Mouse (Mus musculus) left cerebral cortex, adult 8-10 months (tissue): ENCODE measurements at regions not wholly inside any gene's neighbourhood (a gene's known extent, or its start where the extent isn't known, plus 50 kb on each side); places are given as distances from the start of the nearest gene placed in this dataset.
A peak's percentile ranks its signal among the peaks of the same experiment; 100 is the strongest.
"Not testable (repeated sequence)": the region's sequence is repeated elsewhere in the genome, so short reads cannot be mapped to it uniquely, and the experiment has no call there.

ENCODE experiments used
- DNase-seq, 2 experiments: peaks; one replicate each; pipeline ENCODE4 v3.0.0; 2022; ENCODE audit warnings: low spot score in 2 of 2

- DNase-seq = no peak
Measured at GRCm38 (mm10) chr4:67378632-67379031, 551.2 kb downstream of the Tlr4 start.

GRCm38 (mm10) chr4:67387834-67388233, 560.5 kb downstream of the Tlr4 start:
- DNase-seq = no peak

GRCm38 (mm10) chr4:67402977-67403376, 575.6 kb downstream of the Tlr4 start:
- DNase-seq = no peak

- DNase-seq = no peak
Measured at GRCm38 (mm10) chr4:67424064-67424463, 596.7 kb downstream of the Tlr4 start.

DNA sequence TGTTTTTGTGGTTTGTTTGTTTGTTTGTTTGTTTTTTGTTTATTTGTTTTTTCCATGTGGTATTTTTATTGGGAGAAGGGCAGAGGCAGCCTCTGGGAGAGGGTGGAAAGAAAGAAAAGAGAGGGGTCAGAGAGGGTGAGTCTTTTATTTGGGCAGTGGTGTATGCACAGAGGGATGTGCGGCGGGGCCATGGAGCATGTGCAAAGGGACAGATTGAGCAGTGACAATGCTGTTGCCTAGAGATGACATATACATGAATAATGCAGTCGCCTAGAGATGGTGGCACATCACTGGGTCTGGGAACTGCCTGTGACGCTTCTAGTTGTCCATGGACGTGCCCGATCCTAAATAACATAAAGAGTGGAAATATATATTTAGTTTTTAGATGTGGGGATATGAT, 598.3 kb downstream of the Tlr4 start:
- no peak for DNase-seq

GRCm38 (mm10) chr4:67447835-67448234, 620.5 kb downstream of the Tlr4 start:
- no peak for DNase-seq

- not testable (repeated sequence) for DNase-seq
Measured at GRCm38 (mm10) chr4:67459871-67460270, 632.5 kb downstream of the Tlr4 start.

DNA sequence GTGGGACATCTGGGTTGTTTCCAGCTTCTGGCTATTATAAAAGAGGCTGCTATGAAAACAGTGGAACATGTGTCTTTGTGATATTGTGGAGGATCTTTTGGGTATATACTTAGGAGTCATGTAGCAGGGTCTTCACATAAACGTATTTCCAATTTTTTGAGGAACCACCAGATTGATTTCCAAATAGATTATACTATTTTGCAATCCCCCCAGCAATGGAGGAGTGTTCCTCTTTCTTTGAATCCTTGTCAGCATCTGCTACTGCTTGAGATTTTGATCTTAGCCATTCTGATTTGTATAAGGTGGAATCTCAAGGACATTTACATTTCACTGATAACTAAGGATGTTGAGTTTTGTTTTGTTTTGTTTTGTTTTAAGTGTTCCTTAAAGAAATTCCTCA, 645.6 kb downstream of the Tlr4 start:
- no peak for DNase-seq

DNA sequence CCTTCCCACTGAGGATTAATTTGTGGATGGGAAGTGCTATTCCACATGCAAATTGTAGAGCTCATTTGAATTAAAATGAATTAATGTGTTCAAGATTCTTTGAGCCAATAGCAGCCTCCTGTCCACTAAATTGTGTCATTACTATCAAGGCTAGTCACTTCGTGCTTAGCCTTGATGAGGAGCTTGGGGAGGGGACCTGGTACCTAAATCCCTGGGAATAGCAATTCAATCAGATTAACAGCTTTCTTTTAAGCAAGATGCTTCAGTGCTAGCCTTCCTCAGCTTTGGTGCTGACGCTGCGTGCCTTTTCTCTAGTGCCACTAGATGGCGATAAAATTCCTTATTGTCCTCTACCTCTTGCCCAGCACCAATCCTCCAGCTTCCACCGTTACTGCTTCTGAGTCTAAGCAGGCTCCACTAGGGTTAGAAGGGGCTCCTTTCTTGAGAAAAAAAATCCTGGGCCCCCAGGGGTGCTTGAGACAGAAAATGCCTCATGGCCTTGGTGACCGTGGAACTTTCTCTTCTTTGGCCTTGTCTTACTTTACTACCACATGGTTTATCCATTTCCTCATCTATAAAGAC, 650.0 kb downstream of the Tlr4 start:
- DNase-seq = peak; percentile 12 to 16

- no peak for DNase-seq
Measured at GRCm38 (mm10) chr4:67478081-67478480, 650.7 kb downstream of the Tlr4 start.

DNA sequence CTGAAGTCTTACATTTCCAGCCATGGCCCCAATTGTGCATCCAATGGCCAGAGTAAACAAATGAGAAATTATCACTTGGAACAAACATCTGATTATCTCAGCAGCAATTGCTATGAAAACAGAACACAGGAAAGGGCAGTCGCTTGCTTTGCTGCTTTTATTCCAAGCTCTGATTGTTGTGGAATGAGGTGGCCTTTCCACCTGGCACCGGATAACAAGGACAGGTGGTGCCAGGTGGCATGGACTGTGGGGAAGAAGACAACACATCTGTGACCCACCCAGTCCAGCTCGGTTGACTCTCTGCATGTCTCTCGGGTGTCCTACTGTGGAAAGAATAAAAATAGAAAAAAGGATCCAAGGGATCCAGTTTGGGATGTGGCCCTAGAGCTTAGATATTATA, 694.9 kb downstream of the Tlr4 start:
- DNase-seq = no peak

DNA sequence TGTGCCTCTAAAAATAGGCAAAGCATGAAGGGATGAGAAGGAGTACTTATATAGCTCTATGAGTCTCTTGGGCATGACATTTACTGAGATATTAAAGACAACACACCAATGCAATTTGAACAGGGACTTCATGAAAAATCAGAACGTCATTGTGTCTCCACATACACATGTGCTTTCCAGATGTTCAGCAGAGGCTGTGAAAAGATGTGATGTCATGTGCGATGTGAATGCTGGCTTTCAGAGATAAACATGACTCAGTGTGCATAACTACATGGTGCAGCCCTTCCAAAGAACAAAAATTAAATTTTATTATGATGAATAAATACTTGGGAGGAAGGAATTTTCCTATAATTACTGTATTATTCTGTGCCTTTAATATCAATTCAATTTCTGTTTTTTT, 695.8 kb downstream of the Tlr4 start:
- DNase-seq = no peak

- no peak for DNase-seq
Measured at GRCm38 (mm10) chr4:67529586-67529985, 702.2 kb downstream of the Tlr4 start.

DNA sequence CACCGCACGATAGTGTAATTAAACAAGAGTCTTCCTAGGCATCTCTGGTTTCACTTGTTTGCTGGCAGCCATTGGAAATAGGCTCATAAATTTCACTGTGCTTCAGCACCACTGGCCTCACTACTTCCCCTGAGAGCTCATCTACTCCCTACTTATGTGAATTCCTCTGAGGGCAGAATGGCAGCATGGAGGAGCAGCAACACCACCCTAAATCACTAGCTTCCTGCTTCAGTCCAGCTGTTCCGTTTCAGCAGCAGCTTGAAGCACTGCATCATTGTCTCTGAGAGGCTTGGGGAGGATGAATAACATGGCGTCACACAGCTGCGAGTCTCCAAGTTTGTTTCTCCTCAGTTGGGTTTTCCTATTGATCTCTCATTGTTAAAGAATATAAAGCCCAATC, 712.1 kb downstream of the Tlr4 start:
- DNase-seq = no peak

DNA sequence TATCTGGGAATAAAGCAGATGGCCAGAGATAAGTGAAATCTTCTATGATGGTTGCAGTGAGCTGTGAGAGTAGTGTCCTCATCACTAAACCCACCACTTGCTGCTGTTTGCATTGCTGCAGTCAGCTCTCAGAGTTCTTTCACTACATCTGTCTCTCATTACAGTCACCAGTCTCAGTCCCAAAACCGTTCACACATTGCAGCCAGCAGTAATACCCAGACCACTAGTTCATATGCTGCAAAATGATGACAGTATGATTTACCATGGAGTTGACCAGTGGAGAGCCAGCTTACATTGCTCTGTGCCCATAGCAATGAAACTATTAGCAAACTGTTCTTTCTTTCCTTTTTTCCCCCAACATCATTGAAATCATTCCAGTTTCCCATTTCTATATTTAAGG, 718.6 kb downstream of the Tlr4 start:
- no peak for DNase-seq

GRCm38 (mm10) chr4:67547957-67548356, 720.6 kb downstream of the Tlr4 start:
- DNase-seq = no peak

GRCm38 (mm10) chr4:67553511-67553910, 726.1 kb downstream of the Tlr4 start:
- no peak for DNase-seq

DNA sequence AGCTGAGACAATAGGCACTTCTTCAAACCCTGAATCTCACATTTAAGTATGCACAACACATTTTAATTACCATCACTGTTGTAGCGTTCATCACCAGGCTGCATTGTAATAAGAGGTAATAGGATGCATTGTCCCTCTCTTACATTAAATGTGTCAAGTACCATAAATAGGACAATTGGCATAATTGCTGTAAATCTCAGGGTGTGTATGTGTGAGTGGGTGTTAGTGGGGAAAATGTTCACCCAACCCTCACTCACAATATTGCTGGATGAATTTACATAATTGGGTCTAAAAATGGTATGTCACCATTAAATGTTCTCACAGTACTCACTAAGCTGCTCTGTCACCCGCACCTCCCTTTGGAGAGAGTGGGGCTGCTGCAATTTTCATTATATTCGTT, 747.4 kb downstream of the Tlr4 start:
- DNase-seq = peak in 1 of 2 experiments; percentile 4

GRCm38 (mm10) chr4:67589501-67589900, 762.1 kb downstream of the Tlr4 start:
- no peak for DNase-seq

- DNase-seq = no peak
Measured at GRCm38 (mm10) chr4:67589976-67590727, 762.8 kb downstream of the Tlr4 start.

- DNase-seq = no peak
Measured at GRCm38 (mm10) chr4:67607166-67607565, 779.8 kb downstream of the Tlr4 start.

DNA sequence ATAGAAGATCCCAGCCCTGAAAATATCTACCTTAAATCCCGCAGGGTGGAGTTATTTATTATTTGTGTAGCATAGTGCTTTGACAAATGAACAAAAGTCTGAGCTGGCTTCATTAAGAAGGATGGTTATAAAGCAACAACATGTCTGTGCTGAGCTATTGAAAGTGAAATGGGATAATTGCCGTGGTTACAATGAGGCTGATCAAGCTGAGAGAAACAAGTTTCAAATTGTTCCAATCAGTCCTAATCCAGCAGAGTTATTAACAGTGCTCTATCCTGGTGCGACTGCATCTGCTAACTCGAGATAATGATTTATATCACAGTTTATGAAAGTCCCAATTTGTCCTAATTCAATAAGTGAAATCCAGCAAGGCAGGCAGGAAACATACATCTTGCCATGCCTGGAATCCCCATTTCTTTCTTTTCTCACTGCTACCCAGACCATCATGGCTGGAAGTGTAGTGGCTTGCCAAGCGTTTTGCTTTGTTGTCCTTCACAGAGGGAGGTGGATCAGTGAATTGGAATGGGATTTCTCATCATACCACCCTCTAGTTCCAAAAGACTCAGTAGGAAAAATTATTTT, 787.2 kb downstream of the Tlr4 start:
- no peak for DNase-seq

DNA sequence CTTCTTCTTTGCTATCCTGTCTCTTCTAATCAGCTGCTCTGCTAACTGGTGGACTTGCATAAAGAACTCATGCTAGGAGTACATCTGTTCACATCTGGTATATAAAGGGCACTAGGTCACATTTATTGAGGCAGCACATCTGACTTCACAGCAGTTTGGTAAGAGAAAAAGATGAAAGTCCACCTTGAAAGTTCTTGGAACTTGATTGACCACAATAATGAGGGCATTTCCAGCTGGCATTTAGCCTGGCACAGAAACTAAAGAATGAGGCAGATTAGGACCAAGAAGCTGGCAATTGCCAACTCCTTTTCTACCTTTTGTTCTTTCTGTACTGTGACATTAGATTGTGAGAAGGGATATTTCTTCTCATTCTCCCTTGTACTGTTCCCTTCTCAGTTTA, 799.3 kb downstream of the Tlr4 start:
- no peak for DNase-seq
